Mouse (Mus musculus) ES-E14 (cell line): Measurements from ENCODE around the gene Trappc5. TPM values are rescaled to one million over a fixed set of nuclear protein-coding genes. Genes with fewer than 3 reads are reported as not detected.

Source experiments
- DNase-seq: peaks from one replicate; pipeline ENCODE4 v3.0.0-alpha.2; 2013; ENCODE audit warnings: low read depth, low spot score
- H3K27ac ChIP-seq: 2 replicates; pipeline ENCODE4 v1.5.1; 2012; ENCODE audit warnings: low read depth, mild to moderate bottlenecking, low read length, moderate library complexity, mixed read lengths; ENCODE audit not compliant: poor library complexity, insufficient read depth, severe bottlenecking
- H3K36me3 ChIP-seq: 2 replicates; pipeline ENCODE4 v1.6.1; 2012; ENCODE audit warnings: mild to moderate bottlenecking, low read length, moderate library complexity, mixed read lengths; ENCODE audit not compliant: control insufficient read depth, poor library complexity, insufficient read depth, severe bottlenecking
- H3K4me1 ChIP-seq, 2 experiments: fragments of 150-350 bp in 1 of 2; sonication (generic) in 1 of 2; 2 replicates each; pipeline ENCODE4 v1.6.1; 2012; ENCODE audit warnings: low read length in 2 of 2, mild to moderate bottlenecking in 1 of 2, mixed read lengths in 1 of 2; ENCODE audit not compliant: control insufficient read depth in 2 of 2, insufficient read depth in 2 of 2, poor library complexity in 1 of 2
- H3K4me3 ChIP-seq, 2 experiments: fragments of 150-350 bp in 1 of 2; sonication (generic) in 1 of 2; 2 replicates each; pipeline ENCODE4 v1.5.1; 2012; ENCODE audit warnings: low read length in 2 of 2, low read depth in 1 of 2, mild to moderate bottlenecking in 1 of 2, mixed read lengths in 1 of 2; ENCODE audit not compliant: insufficient read depth in 1 of 2, poor library complexity in 1 of 2, severe bottlenecking in 1 of 2
- H3K9ac ChIP-seq: 2 replicates; pipeline ENCODE4 v1.6.1; 2012; ENCODE audit warnings: low read depth, mild to moderate bottlenecking, low read length, mixed read lengths; ENCODE audit not compliant: poor library complexity, insufficient read depth, severe bottlenecking
- H3K9me3 ChIP-seq: fragments of 150-350 bp; sonication (generic); 2 replicates; pipeline ENCODE4 v1.6.1; 2012; ENCODE audit warnings: low read depth, mild to moderate bottlenecking, low read length; ENCODE audit not compliant: control insufficient read depth, insufficient read depth
- CHD2 ChIP-seq: IDR thresholded peaks from 2 replicates; pipeline ENCODE4 v1.6.1; 2014; ENCODE audit warnings: mild to moderate bottlenecking, low read depth, low read length, inconsistent platforms
- HCFC1 ChIP-seq: IDR thresholded peaks from 2 replicates; pipeline ENCODE4 v1.6.1; 2012; ENCODE audit warnings: low read length, inconsistent platforms, borderline replicate concordance; ENCODE audit not compliant: insufficient read depth
- MAFK ChIP-seq: IDR thresholded peaks from 2 replicates; pipeline ENCODE4 v1.6.1; 2014; ENCODE audit warnings: mild to moderate bottlenecking, low read depth, low read length, inconsistent platforms; ENCODE audit not compliant: insufficient read depth
- ZC3H11A ChIP-seq: IDR thresholded peaks from 2 replicates; pipeline ENCODE4 v1.6.1; 2012; ENCODE audit warnings: low read depth, mild to moderate bottlenecking, inconsistent platforms, low read length, borderline replicate concordance
- ZNF384 ChIP-seq: IDR thresholded peaks from 2 replicates; pipeline ENCODE4 v1.6.1; 2012; ENCODE audit warnings: low read depth, low read length, inconsistent platforms
- in situ Hi-C, 2 experiments: fragments of 600-800 bp; cut with MboI; formaldehyde crosslinking; loops; one replicate each; pipeline ENCODE4 v1.15.1; 2025; ENCODE audit warnings: low sequenced_read_pairs in 2 of 2, inconsistent platforms in 1 of 2; ENCODE audit not compliant: unreplicated experiment in 2 of 2
- total RNA-seq: library from RNA; depleted of rRNA; stranded (reverse); fragments of 300-350 nt; gene quantifications from 2 replicates; pipeline ENCODE4 v1.2.3, GENCODE M21; 2012

Trappc5 gene
- total RNA-seq, 1 experiment, result 20.4 TPM

DNA sequence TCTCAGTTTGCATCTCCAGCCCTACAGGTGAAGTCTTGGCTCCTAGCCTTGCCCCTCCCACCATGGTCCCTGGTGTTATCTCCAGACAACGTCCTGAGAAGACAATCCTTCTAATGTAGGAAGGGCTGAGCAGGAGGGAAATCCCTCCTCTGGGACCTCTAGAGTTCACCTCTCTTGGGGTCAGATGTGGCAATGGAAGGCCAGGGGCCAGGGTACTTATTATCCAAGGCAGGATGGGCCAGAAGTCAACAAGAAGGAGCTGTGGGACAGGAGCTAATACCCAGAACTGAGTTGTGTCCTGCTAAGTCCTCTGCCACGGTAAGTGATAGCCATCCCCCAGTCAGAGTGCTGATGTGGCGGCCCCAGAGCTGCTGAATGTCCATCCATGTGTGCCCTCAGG lies 20.6 kb upstream of the Trappc5 start, which contains the start of gene Retn:
Gene Retn (plus strand): TSS at position 245 of the 400 bp plus-strand sequence.
- in situ Hi-C loops, result no loop called here
- H3K36me3 ChIP-seq, result no peaks in the 10 kb centered on the region
- TF ChIP-seq ZNF384, result no peak
- no peak for TF ChIP-seq CHD2
- no peak for TF ChIP-seq HCFC1
- TF ChIP-seq ZC3H11A, result no peak
- no peak for TF ChIP-seq MAFK
- peaks cover 0 to 5% of the 10 kb centered on the region in 2 experiments; a peak in 1 of 4 replicates for H3K4me1 ChIP-seq
- no peaks in the 10 kb centered on the region for H3K9me3 ChIP-seq
- no peak within 1 kb of the TSS for H3K4me3 ChIP-seq
- no peak within 1 kb of the TSS for H3K9ac ChIP-seq
- no peak within 1 kb of the TSS for H3K27ac ChIP-seq
- DNase-seq, result no peak

DNA sequence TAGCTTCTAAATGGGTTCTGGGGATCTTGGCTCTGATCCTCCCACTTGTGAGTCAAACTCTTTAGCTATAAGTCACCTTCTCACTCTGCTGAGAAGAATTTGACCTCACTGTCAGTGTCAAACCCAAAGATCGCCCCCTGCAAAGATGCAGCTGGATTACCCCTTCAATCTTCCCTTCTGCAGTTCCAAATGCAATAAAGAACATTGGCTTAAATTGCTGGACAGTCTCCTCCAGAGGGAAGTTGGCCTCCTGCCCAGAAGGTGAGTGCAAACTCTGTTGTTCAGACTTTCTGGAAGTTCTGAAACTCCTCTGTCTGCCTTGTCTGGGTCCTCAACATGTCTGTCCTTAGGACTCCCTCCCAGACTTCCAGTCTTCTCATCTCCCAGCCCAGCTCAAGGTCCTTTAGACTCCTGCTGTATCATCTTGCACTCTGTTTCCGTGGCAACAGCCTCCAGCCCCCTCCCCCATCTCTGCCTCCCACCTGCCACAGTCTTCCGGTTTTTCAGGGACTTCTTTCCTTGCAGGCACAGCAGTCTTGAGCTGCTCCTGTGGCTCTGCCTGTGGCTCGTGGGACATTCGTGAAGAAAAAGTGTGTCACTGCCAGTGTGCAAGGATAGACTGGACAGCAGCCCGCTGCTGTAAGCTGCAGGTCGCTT lies 19.2 kb upstream of the Trappc5 start:
- Histone ChIP-seq H3K4me1 (peaks cover 0 to 5% of the 10 kb centered on the region in 2 experiments; a peak in 1 of 4 replicates), H3K9me3 (no peaks in the 10 kb centered on the region), H3K4me3 (no peak overlapping the region), H3K36me3 (no peaks in the 10 kb centered on the region), H3K27ac (no peak overlapping the region), H3K9ac (no peak overlapping the region)
- DNase-seq, result no peak
- no peak for TF ChIP-seq ZC3H11A
- no peak for TF ChIP-seq MAFK
- no peak for TF ChIP-seq ZNF384
- TF ChIP-seq CHD2, result no peak
- no peak for TF ChIP-seq HCFC1
- in situ Hi-C loops, result no loop called here

DNA sequence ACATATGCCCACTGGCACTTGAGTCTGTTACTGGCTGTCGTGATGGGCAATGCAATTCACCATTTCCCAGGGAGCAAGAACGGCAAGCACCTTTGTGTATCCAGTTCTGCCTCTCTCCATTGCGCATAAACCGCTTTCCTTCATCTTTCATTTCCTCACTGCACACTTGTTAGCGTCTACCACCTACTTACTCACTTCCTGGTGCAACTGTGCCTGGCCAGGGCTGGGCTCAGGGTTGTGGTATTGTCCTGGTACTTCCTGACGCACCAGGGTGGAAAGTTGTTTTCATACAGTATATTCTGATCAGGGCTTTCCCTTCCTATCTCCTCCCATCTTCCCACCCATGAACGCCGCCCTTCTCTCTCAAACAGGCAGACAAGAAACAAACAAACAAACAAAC lies 15.2 kb upstream of the Trappc5 start:
- TF ChIP-seq HCFC1 (no peak), CHD2 (no peak)
- Histone ChIP-seq H3K36me3 (no peaks in the 10 kb centered on the region), H3K9me3 (no peaks in the 10 kb centered on the region), H3K4me1 (peaks cover 0 to 4% of the 10 kb centered on the region in 2 experiments; a peak in 1 of 4 replicates), H3K27ac (no peak overlapping the region), H3K4me3 (no peak overlapping the region), H3K9ac (no peak overlapping the region)
- DNase-seq, result no peak
- in situ Hi-C loops, result no loop called here

DNA sequence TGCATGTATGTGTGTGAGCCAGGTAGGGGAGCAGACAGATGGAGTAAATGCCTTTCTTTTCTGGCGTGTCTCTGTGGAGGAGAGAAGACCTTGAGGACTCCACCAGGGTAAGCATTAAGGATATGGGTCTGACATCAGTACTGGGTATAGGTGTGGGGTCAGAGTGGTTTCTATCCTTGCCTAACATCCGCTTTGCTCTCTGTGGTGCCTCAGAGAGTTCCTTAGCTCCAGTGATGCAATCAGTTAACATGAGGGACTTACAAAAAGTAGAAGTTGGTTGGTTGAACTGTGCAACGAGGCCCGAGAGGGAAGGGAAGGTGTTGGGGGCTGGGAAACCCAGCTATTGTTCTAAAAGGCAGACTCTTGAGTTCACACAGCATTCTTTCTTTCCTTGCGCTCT lies 11.7 kb upstream of the Trappc5 start:
- in situ Hi-C loops, result no loop called here
- Histone ChIP-seq H3K4me3 (no peak overlapping the region), H3K9ac (no peak overlapping the region), H3K4me1 (peaks cover 0 to 4% of the 10 kb centered on the region in 2 experiments; a peak in 1 of 4 replicates), H3K9me3 (no peaks in the 10 kb centered on the region), H3K36me3 (no peaks in the 10 kb centered on the region), H3K27ac (no peak overlapping the region)
- no peak for DNase-seq
- no peak for TF ChIP-seq MAFK
- TF ChIP-seq HCFC1, result no peak
- TF ChIP-seq ZC3H11A, result no peak
- no peak for TF ChIP-seq CHD2
- no peak for TF ChIP-seq ZNF384

DNA sequence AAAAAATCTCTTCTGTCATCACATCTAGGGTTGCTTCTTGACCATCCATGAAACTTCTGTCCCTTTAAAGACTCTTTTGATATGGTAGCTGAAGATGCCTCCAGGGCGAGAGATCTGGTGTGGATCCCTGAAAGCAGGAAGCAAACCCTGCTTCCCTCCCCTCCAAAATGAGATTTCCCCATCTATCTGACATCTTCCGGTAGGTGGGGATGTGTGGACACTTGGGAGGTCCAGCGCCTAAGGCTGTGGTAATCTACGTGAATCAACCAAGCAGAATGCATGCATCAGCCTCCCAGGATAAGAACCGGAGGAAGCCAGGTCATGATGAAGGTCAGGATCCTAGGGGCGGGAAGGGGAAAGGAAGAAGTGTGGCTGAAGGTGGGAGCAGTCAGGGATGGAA lies 10.6 kb upstream of the Trappc5 start, which contains the start of gene Mcemp1:
Gene Mcemp1 (plus strand): TSS at position 248 of the 400 bp plus-strand sequence.
- Histone ChIP-seq H3K4me1 (peaks cover under 1 to 4% of the 10 kb centered on the region in 2 experiments; a peak in 1 of 4 replicates), H3K9me3 (no peaks in the 10 kb centered on the region), H3K36me3 (no peaks in the 10 kb centered on the region), H3K4me3 (no peak within 1 kb of the TSS), H3K27ac (no peak within 1 kb of the TSS), H3K9ac (no peak within 1 kb of the TSS)
- in situ Hi-C loops, result no loop called here
- TF ChIP-seq HCFC1, result no peak
- no peak for TF ChIP-seq MAFK
- no peak for TF ChIP-seq CHD2
- TF ChIP-seq ZNF384, result no peak
- no peak for TF ChIP-seq ZC3H11A
- DNase-seq, result no peak
